Mouse (Mus musculus): Measurements from ENCODE around the gene Gadd45a. TPM values are rescaled to one million over a fixed set of nuclear protein-coding genes. Genes with fewer than 3 reads are reported as not detected.

The Gadd45a gene
- polyA plus RNA-seq, 1 experiment from 2014 or later = 18.9 TPM

DNA sequence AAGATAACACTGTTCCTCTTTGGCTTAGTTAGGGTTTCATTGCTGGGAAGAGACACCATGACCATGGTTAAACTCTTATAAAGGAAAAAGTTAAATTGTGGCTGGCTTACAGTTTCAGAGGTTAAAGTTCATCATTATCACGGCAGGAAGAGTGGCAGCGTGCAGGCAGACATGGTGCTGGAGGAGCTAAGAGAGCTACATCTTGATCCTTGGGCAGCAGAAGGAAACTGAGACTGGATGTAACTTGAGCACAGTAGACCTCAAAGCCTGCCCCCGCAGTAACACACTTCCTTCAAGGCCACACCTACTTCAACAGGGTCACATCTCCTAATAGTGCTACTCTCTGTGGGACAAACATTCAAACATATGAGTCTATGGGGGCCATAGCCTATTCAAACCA is 47.7 kb downstream of the Gadd45a start:
- no peak overlapping the region for H3K4me2 ChIP-seq
- no peak for ATAC-seq (ENCODE audit: borderline replicate concordance, extremely low read depth, low FRiP score, low TSS enrichment)
- H3K9me3 ChIP-seq = no peaks in the 10 kb centered on the region
- H3K4me1 ChIP-seq = peaks cover 3% of the 10 kb centered on the region
- H3K27ac ChIP-seq = no peak overlapping the region
- 55% methylated on average over 3 of the region's 3 CpGs for WGBS
- no peak overlapping the region for H3K9ac ChIP-seq
- no peak overlapping the region for H3K4me3 ChIP-seq
- H3K27me3 ChIP-seq = no peaks in the 10 kb centered on the region
- no peaks in the 10 kb centered on the region for H3K36me3 ChIP-seq

DNA sequence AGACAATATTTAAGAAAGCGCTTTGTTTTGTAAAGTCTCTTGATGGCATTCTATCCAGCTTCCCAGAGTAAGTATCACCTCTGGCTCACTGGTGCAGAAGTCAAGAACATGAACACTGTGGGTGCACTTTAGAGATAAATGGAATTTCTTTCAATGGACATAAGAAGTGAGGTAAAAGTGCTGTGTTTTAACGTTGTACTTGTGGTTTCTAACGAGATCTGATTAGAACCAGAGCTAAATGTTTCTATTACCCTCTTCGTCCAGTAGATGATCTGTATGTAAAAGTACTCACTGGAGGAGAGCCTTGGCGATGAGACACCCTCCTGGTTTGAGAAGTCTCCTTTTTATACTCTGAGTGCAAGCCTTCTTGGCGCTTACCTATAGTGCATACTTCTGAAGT is 48.2 kb downstream of the Gadd45a start:
- Histone ChIP-seq H3K4me2 (no peak overlapping the region), H3K4me3 (no peak overlapping the region), H3K9me3 (no peaks in the 10 kb centered on the region), H3K9ac (no peak overlapping the region), H3K27me3 (no peaks in the 10 kb centered on the region), H3K36me3 (no peaks in the 10 kb centered on the region), H3K4me1 (peaks cover 3% of the 10 kb centered on the region), H3K27ac (no peak overlapping the region)
- WGBS = 87% methylated on average over 6 of the region's 6 CpGs
- no peak for ATAC-seq (ENCODE audit: borderline replicate concordance, extremely low read depth, low FRiP score, low TSS enrichment)

DNA sequence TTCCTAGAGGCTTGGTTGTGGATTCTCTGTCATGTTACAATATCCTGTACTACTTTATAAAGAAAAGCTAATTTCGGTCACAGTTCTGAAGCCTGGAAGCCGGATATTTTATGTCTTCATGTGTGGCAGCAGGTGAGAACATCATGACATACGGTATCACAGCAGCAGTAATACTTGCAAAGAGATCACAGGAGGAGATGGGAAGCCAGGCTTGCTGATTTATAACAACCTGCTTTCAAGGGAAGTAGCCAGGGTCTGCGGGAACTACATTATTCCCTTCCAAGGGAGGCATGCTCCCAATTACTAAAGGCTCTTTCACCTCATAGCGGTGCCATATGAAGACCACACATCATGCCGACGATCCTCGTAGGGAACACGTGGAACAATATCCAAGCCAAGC is 48.9 kb downstream of the Gadd45a start:
- Histone ChIP-seq H3K36me3 (no peaks in the 10 kb centered on the region), H3K4me1 (peaks cover 3% of the 10 kb centered on the region), H3K4me3 (no peak overlapping the region), H3K27me3 (no peaks in the 10 kb centered on the region), H3K4me2 (no peak overlapping the region), H3K9me3 (no peaks in the 10 kb centered on the region), H3K9ac (no peak overlapping the region), H3K27ac (no peak overlapping the region)
- WGBS = 84% methylated on average over 9 of the region's 9 CpGs
- ATAC-seq (ENCODE audit: borderline replicate concordance, extremely low read depth, low FRiP score, low TSS enrichment) = no peak

DNA sequence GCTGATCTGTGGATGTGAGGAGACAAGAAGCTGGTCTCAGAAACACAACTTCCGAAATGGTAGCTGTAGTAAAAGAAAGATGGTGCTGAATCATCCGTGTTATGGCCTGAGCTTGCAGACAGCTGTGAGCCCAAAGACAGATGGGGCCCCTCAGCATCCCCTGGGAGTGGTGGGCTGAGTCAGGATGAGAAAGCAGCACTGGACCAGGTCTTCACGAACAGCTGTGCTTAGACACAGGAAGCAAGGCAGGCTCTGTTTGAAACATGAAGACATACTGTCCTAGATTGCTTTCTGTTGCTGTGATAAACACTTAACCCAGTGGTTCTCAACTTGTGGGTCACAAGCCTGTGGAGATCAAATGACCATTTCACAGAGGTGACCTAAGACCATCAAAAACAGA is 49.6 kb downstream of the Gadd45a start:
- Histone ChIP-seq H3K4me3 (no peak overlapping the region), H3K4me2 (no peak overlapping the region), H3K27ac (no peak overlapping the region), H3K4me1 (peaks cover under 1% of the 10 kb centered on the region), H3K9ac (no peak overlapping the region), H3K36me3 (no peaks in the 10 kb centered on the region), H3K9me3 (no peaks in the 10 kb centered on the region), H3K27me3 (no peaks in the 10 kb centered on the region)
- 65% methylated on average over 3 of the region's 3 CpGs for WGBS
- ATAC-seq (ENCODE audit: borderline replicate concordance, extremely low read depth, low FRiP score, low TSS enrichment) = no peak

DNA sequence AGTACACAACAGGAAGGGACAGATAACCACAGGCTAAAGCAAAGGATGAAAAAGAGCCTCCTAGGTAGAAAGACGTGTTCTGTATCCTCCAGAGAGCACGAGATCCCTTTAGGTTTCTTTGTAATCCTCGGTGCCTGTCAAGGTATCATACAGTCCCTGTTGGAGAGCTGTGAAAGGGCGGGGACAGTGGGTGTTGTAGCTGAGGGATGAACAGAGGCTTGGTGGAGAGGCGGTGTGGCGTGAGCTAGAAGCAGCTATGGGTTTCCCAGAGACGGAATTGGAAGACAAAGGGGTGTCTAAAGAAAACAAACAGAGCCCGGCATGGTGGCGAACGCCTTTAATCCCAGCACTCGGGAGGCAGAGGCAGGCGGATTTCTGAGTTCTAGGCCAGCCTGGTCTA is 51.2 kb downstream of the Gadd45a start:
- no peaks in the 10 kb centered on the region for H3K9me3 ChIP-seq
- no peaks in the 10 kb centered on the region for H3K36me3 ChIP-seq
- no peak for ATAC-seq (ENCODE audit: borderline replicate concordance, extremely low read depth, low FRiP score, low TSS enrichment)
- H3K4me1 ChIP-seq = no peaks in the 10 kb centered on the region; the same call in 1 of the 2 replicates
- WGBS = 89% methylated on average over 12 of the region's 12 CpGs
- H3K4me2 ChIP-seq = no peak overlapping the region
- H3K27me3 ChIP-seq = no peaks in the 10 kb centered on the region
- no peak overlapping the region for H3K27ac ChIP-seq
- no peak overlapping the region for H3K9ac ChIP-seq
- no peak overlapping the region for H3K4me3 ChIP-seq

DNA sequence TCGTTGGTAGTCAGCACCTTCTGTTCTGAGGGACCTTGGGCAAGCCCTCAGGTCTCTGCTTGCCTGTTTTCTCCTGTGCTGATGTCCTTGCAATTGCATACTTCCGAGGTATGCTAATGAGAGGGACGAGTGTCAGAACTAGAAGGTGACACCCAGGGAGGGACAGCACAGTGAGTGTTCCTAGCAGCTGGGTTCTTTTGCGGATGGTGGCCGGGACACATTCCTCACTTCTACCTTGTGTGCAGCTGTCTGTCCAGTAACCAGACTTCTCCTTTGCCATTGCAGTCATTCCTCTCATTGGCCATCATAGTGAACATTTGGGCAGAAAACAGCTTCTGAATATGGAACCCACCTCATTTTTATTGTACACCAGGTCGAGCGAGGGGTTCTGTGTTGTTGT is 51.8 kb downstream of the Gadd45a start:
- no peak for ATAC-seq (ENCODE audit: borderline replicate concordance, extremely low read depth, low FRiP score, low TSS enrichment)
- Histone ChIP-seq H3K27ac (no peak overlapping the region), H3K4me2 (no peak overlapping the region), H3K9me3 (no peaks in the 10 kb centered on the region), H3K27me3 (no peaks in the 10 kb centered on the region), H3K4me1 (no peaks in the 10 kb centered on the region; the same call in 1 of the 2 replicates), H3K9ac (no peak overlapping the region), H3K4me3 (no peak overlapping the region), H3K36me3 (no peaks in the 10 kb centered on the region)
- 63% methylated on average over 7 of the region's 7 CpGs for WGBS

Other genes with a start within 250 kb of the Gadd45a start
- gene Vmn1r39, start 226.8 kb downstream of the Gadd45a start, polyA plus RNA-seq (2015; fragmentation: Nextera tagmentation; extraction: Ambion mirVana) = not detected in 2 replicates
- 98.5 and 101 TPM in 2 replicates for gene Gng12, start 141.1 kb downstream of the Gadd45a start, polyA plus RNA-seq (2015; fragmentation: Nextera tagmentation; extraction: Ambion mirVana)
- 374 and 403 TPM in 2 replicates for gene Serbp1, start 200.7 kb upstream of the Gadd45a start, polyA plus RNA-seq (2015; fragmentation: Nextera tagmentation; extraction: Ambion mirVana)

Data from lung, embryonic 15.5 days (tissue).